Mouse (Mus musculus) embryonic stem cell, embryonic (primary cell): Measurements from ENCODE around the gene Ckap4.

Experiments used
- CTCF ChIA-PET, 4 experiments: fragments of 300-600 bp in 2 of 4; fragments of 350-600 bp in 2 of 4; sonication (Branson Sonifier 250); formaldehyde crosslinking; loops; one replicate each; lab custom pipeline; 2022; ENCODE audit warnings: inconsistent platforms in 2 of 4; lab: Charles Lee
- POLR2A ChIA-PET, 4 experiments: fragments of 300-600 bp in 2 of 4; fragments of 350-600 bp in 2 of 4; sonication (Branson Sonifier 250); formaldehyde crosslinking; loops; one replicate each; lab custom pipeline; 2022; ENCODE audit warnings: antibody characterized with exemption in 4 of 4, inconsistent platforms in 1 of 4; lab: Charles Lee

The Ckap4 gene

GRCm38 (mm10) chr10:84533912-84534671 lies at the start of gene Ckap4:
Gene Ckap4, minus strand, starts transcription at chr10:84534062.
- ChIA-PET CTCF (interaction anchor here in 2 of 4 experiments (1.0 to 3.4 kb wide), 2 partner anchors 19 kb away, joined by 15 to 17 read pairs; no protein-coding TSS in a partner anchor), POLR2A (interaction anchor here in 2 of 4 experiments (0.6 to 1.0 kb wide), 6 partner anchors 8 to 903 kb away, joined by 3 to 7 read pairs (median 4); no protein-coding TSS in a partner anchor)

DNA sequence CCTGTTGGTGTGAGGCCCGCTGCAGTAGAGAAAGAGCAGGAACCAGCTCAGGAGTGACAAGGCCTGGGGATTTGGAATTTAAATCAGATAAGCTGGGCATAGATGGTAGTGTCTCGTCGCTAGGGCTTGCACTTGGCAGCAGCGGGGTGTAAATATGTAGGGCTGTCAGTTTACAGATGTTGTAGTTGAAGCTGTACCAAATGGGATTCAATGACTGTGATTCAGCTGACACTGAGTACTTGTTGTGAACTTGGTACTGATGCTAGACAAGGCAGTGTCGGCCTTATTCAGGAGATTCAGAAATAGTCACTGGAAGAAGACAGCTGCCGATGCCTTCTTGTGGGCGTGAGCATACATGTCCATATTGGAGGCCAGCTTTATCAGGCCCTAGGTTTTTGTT lies 48.4 kb upstream of the Ckap4 start:
- ChIA-PET POLR2A (interaction anchor here in 3 of 4 experiments (0.6 to 1.1 kb wide), 4 partner anchors 9 to 1900 kb away, joined by 3 to 5 read pairs (median 4); no protein-coding TSS in a partner anchor), CTCF (interaction anchor here in 2 of 4 experiments (0.6 to 1.3 kb wide), 2 partner anchors 66 to 67 kb away, joined by 3 to 11 read pairs; no protein-coding TSS in a partner anchor)

- CTCF ChIA-PET: no interaction called here
- POLR2A ChIA-PET: no interaction called here
These were observed 47.3 kb upstream of the Ckap4 start for GRCm38 (mm10) chr10:84581191-84581590.

- CTCF ChIA-PET: no interaction called here
- POLR2A ChIA-PET: interaction anchor here in 1 of 4 experiments (1.3 kb wide), 1 partner anchor 27 kb away, joined by 4 read pairs; no protein-coding TSS in a partner anchor
These were observed 45.7 kb upstream of the Ckap4 start for GRCm38 (mm10) chr10:84579527-84579926.

DNA sequence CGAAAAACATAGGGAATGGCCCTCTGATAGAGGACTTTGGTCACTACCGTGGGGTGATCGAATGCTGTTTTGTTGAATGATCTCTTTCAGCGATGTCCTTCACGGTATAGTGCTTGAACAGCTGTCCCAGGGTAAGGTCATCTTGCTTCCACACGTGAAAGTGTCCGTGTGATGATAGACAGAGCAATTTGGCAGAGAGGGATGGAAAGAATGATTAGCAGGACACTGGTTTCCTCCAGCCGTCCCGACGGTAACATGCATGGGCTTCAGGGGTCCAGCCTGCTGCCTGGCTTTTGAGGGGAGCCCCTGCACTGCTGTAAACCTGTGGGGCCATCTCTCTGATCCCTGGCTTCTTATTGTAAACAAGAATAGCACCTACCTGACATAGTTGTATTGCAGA lies 44.9 kb upstream of the Ckap4 start:
- CTCF ChIA-PET: no interaction called here
- POLR2A ChIA-PET: interaction anchor here in 1 of 4 experiments (0.7 kb wide), 1 partner anchor 12 kb away, joined by 3 read pairs; no protein-coding TSS in a partner anchor

DNA sequence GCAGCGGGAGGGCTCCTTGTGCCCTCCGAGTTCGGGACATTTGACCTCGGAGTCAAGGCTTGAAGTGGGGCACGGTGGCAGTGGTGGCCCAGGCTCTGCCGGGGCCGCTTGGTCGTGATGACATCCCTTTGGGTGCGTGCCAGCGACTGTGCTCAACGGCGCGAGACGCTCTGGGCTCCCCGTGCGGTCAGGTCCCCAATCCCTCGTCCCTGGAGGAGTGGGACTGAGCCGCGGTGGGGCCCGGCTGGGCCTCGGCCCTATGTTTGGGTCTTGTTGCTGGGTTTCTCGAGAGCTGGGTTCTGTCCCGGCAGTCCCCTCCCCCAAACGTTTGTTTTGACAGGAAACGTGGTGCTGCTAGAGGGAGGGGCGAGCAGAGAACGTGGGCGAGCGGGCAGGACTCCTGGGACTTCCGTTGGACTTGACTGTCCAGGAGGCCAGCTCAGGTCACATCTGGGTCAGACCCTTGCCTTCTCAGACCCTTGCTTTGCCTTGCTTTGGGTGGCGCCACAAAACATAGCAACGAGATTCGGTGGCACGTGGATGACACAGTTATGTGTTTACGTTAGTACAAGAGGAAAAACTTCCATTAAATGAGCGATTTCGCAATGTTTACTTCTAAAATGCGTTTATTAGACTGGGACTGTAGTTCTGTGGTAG lies 43.3 kb upstream of the Ckap4 start:
- ChIA-PET POLR2A (interaction anchor here in 1 of 4 experiments (0.6 kb wide), 1 partner anchor 1154 kb away, joined by 3 read pairs; no protein-coding TSS in a partner anchor), CTCF (interaction anchor here in 1 of 4 experiments (0.8 kb wide), 1 partner anchor 63 kb away, joined by 4 read pairs; no protein-coding TSS in a partner anchor)

DNA sequence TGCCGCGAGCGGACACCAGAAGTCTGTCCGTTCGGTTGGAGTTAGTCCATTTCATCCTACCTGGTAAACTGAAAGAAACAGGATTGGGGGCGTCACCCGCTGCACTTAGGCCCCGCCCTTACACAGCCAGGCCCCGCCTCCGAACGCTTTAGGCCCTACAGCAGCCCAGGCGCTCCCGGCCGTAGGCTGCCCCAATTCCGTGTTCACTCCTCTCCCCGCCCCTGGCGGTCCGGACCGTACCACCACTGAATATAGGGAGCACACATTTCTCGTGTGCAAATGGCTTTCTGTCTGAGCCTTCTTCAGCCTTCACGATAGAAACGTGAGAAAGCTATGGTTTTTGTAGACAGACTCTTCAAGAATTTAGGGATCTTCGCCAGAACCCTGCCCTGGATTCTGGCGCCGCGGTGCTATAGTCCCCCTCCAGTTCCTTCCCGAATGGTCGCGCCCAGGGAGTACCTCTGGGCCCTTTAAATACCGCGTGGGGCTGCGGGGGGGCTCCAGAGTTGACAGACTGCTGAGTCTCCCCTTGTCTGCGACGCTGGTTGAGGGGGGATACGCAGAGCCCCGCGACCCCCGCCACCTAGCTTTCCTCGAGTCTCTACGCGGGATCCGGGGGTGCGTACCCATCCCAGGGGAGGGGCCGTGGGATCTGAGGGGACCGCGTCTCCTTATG lies 42.7 kb upstream of the Ckap4 start, which contains the start of gene Tcp11l2:
Gene Tcp11l2, plus strand, starts transcription at position 232 of the 676 bp plus-strand sequence.
- CTCF ChIA-PET: no interaction called here
- POLR2A ChIA-PET: interaction anchor here in 1 of 4 experiments (0.6 kb wide), 1 partner anchor 1155 kb away, joined by 3 read pairs; no protein-coding TSS in a partner anchor

- ChIA-PET POLR2A (interaction anchor here in 1 of 4 experiments (1.1 to 1.2 kb wide), 2 partner anchors 18 to 23 kb away, joined by 3 read pairs; no protein-coding TSS in a partner anchor), CTCF (interaction anchor here in 1 of 4 experiments (1.3 kb wide), 1 partner anchor 62 kb away, joined by 4 read pairs; no protein-coding TSS in a partner anchor)
These were observed 42.1 kb upstream of the Ckap4 start for GRCm38 (mm10) chr10:84576029-84576394.

GRCm38 (mm10) chr10:84573671-84574420 lies 40.0 kb upstream of the Ckap4 start:
- CTCF ChIA-PET: interaction anchor here in 1 of 4 experiments (1.3 kb wide), 1 partner anchor 15 kb away, joined by 3 read pairs; no protein-coding TSS in a partner anchor
- POLR2A ChIA-PET: interaction anchor here in 1 of 4 experiments (1.5 kb wide), 1 partner anchor 18 kb away, joined by 4 read pairs; no protein-coding TSS in a partner anchor

GRCm38 (mm10) chr10:84571052-84571639 lies 37.3 kb upstream of the Ckap4 start:
- ChIA-PET CTCF (no interaction called here), POLR2A (no interaction called here)

- CTCF ChIA-PET: interaction anchor here in 2 of 4 experiments (0.7 to 1.2 kb wide), 2 partner anchors 48 to 49 kb away, joined by 4 to 6 read pairs; no protein-coding TSS in a partner anchor
- POLR2A ChIA-PET: interaction anchor here in 2 of 4 experiments (0.7 to 0.9 kb wide), 3 partner anchors 18 to 54 kb away, joined by 3 to 4 read pairs (median 3); no protein-coding TSS in a partner anchor
These were observed 30.6 kb upstream of the Ckap4 start for GRCm38 (mm10) chr10:84564427-84564826.

DNA sequence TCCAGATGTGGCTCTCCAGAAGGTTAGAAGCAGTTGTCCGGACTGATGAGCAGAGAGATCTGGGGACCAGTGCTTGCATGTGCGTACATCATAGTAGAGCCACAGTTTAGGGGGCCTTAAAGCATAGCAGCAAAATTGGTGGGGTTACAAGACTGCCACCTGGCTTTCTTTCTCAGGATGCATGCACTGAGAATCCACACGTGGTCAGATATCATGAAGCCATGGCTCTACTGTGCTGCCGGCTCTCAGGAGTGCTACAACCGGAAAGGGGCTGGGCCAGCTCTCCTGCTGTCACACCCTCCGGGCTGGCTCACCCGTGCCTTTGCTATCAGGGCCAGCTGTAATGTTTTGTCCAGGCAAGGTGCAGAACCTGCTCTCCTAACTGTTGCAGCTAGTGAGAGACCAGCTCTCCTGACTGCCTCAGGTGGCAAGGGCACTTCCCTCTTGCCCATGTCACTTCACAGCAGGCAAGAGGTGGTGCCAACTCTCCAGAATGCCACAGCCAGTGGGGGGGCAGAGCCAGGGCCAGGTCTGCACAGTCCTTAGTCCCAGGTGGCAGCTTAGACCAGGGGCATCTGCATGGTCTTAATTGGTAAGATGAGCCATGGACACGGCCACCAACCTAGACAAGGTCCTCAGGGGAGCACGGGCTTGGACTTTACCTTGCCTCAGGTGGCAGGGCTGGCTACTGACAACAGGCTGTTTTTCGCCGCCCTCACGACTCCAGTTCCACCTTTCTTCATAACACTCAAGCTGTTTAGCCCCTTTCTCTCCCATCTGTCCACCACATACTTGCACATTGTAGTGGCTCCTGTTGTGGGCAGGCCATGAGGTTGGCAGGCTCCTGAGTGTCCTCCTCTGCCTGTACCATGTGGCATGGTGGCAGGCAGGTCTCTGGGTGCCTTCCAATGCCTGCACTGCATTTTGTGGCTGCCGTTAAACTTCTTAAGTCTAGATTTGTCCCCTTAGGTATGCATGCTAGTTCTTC lies 29.0 kb upstream of the Ckap4 start:
- CTCF ChIA-PET: interaction anchor here in 2 of 4 experiments (0.6 to 1.2 kb wide), 2 partner anchors 47 to 168 kb away, joined by 3 read pairs; no protein-coding TSS in a partner anchor
- POLR2A ChIA-PET: interaction anchor here in 2 of 4 experiments (0.6 to 0.7 kb wide), 2 partner anchors 36 to 778 kb away, joined by 3 read pairs; no protein-coding TSS in a partner anchor

GRCm38 (mm10) chr10:84562121-84562520 lies 28.3 kb upstream of the Ckap4 start:
- POLR2A ChIA-PET: interaction anchor here in 2 of 4 experiments (0.6 to 0.7 kb wide), 2 partner anchors 37 to 779 kb away, joined by 3 read pairs; no protein-coding TSS in a partner anchor
- CTCF ChIA-PET: interaction anchor here in 2 of 4 experiments (0.6 to 1.2 kb wide), 2 partner anchors 47 to 167 kb away, joined by 3 read pairs; no protein-coding TSS in a partner anchor

DNA sequence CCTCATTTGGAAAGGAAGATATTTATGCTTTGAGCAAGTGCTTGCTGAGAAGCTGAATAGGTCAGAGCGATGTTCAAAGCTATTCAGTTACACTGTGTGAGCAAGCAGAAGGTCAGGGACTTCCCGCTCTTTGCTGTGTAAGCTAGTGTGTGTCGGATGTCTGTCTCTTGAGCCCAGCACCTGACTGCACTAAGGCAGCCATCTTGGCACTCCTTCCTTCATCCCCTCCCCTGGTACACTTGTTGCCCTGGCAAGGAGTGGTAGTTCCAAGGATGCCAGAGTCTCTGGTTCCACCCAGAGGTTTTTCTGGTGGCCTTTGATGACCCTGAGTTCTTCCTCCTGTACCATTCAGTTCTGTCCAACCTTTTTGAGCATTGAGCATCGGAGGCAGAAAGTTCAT lies 26.1 kb upstream of the Ckap4 start:
- ChIA-PET POLR2A (no interaction called here), CTCF (interaction anchor here in 2 of 4 experiments (1.4 to 2.8 kb wide), 3 partner anchors 11 to 44 kb away, joined by 3 to 40 read pairs (median 5); no protein-coding TSS in a partner anchor)

- ChIA-PET POLR2A (interaction anchor here in 3 of 4 experiments (0.5 to 2.1 kb wide), 8 partner anchors 9 to 83 kb away, joined by 3 to 9 read pairs (median 4); partner anchors contain the start of gene Polr3b (in 1 of the 3)), CTCF (interaction anchor here (0.5 to 2.8 kb wide), 15 partner anchors 9 to 772 kb away, joined by 3 to 40 read pairs (median 3); no protein-coding TSS in a partner anchor)
These were observed 24.6 kb upstream of the Ckap4 start for GRCm38 (mm10) chr10:84558511-84558910.
